Mouse (Mus musculus) cerebellum, adult 2 months (tissue): ENCODE measurements around the gene Mvp.
A peak's percentile ranks its signal among the peaks of the same experiment; 100 is the strongest.

Experiments
- CTCF ChIP-seq: fragments of 200-500 bp; IDR thresholded peaks from 2 replicates; pipeline ENCODE4 v1.5.1; 2011; ENCODE audit warnings: low read depth, mild to moderate bottlenecking, control low read depth, low read length, moderate library complexity, borderline replicate concordance; ENCODE audit not compliant: insufficient read depth
- POLR2A ChIP-seq: fragments of 200-500 bp; IDR thresholded peaks from 2 replicates; pipeline ENCODE4 v1.6.1; 2011; ENCODE audit warnings: low read length, control low read depth, borderline replicate concordance; ENCODE audit not compliant: insufficient read depth

DNA sequence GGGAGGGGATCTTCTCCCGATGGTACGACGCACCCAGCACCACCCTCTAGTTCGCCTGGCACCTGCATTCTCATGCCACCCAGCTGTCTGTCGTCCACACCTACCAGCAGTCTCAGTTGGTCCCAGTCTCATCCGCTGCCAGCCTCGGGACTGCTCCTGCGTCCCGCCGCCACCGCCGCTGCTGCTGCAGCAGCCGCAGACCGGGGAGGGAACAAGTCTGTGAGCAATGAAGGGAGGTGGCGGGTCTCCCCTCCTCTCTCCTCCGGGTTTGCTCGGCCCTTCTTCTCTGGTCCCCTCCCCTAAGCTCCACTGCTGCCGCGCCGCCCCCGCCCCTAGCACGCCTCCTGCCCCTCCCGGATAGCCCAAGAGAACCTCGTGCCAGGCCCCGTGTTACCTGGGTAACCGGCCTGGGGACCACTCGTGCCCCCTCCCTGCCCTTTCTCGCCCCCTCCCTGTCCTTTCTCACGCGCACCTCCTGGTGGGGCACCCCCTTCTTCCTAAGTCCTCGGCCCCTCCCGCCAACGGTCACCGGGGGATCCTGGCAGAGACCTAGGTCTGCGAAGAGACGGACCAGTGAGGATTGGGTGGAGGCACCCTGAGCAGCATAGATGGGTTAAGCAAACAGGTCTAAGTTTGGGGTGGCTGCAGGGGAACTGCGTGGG lies 6.6 kb upstream of the Mvp start, which contains the start of the genes Gm42742 and Prrt2:
- TF ChIP-seq CTCF = no peak
- peak; percentile 39; the same call in 1 of the 2 replicates for TF ChIP-seq POLR2A
